Mouse (Mus musculus): ENCODE measurements at regions not wholly inside any gene's neighbourhood (a gene's known extent, or its start where the extent isn't known, plus 50 kb on each side); places are given as distances from the start of the nearest gene placed in this dataset.

DNA sequence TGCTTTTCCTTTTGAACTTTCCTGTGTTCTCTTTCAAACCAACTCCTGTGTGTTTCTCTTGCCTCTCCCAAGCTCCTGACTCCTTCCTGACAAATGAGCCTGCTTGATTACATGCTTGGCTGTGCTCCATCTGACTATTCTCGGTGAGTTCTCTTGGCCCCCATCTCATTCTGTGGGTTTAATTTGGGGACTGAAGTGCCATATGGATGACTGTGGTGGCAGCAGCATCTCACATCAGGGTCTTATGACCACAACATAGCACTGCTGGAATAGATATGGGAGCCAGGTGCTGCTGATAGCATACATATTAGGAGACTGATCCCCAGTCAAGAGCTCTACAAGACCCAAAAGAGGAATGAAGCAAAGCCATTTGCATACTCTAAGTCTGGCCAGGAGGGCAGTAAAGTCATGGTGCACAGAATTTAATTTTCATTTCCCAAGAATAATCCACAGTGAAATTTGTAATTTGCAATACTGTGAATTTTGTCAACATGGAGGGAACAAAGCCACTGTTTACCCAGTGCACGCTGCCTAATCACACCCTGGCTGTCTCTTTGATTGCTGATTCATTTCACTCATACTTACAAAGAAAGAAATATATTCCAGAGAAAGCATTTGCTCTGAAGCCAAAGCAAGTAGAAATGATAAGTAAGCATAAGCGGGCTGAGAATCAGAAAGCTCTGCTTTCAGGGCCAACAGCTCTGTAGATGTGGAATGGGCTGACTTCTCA is 1478.4 kb upstream of the Gm7489 start:
- H3K27ac ChIP-seq (ENCODE audit: insufficient read depth, low read depth, low read length): no peak overlapping the region
- no peak overlapping the region for H3K4me3 ChIP-seq (ENCODE audit: low read depth, low read length)
- no peaks in the 10 kb centered on the region for H3K4me1 ChIP-seq (ENCODE audit: control insufficient read depth, insufficient read depth, insufficient read length, low read length)
- H3K36me3 ChIP-seq (ENCODE audit: control insufficient read depth, insufficient read depth, low read length): no peaks in the 10 kb centered on the region
- WGBS: 70% methylated on average over 3 of the region's 3 CpGs
- H3K27me3 ChIP-seq (ENCODE audit: control insufficient read depth, insufficient read depth, low read length): no peaks in the 10 kb centered on the region
- TF ChIP-seq CTCF (IDR thresholded peaks at IDR 0.05; ENCODE audit: extremely low read depth, insufficient read length, insufficient replicate concordance, low read depth, low read length): no peak
- no peak for TF ChIP-seq POLR2A (IDR thresholded peaks at IDR 0.05; ENCODE audit: low read depth, low read length)

DNA sequence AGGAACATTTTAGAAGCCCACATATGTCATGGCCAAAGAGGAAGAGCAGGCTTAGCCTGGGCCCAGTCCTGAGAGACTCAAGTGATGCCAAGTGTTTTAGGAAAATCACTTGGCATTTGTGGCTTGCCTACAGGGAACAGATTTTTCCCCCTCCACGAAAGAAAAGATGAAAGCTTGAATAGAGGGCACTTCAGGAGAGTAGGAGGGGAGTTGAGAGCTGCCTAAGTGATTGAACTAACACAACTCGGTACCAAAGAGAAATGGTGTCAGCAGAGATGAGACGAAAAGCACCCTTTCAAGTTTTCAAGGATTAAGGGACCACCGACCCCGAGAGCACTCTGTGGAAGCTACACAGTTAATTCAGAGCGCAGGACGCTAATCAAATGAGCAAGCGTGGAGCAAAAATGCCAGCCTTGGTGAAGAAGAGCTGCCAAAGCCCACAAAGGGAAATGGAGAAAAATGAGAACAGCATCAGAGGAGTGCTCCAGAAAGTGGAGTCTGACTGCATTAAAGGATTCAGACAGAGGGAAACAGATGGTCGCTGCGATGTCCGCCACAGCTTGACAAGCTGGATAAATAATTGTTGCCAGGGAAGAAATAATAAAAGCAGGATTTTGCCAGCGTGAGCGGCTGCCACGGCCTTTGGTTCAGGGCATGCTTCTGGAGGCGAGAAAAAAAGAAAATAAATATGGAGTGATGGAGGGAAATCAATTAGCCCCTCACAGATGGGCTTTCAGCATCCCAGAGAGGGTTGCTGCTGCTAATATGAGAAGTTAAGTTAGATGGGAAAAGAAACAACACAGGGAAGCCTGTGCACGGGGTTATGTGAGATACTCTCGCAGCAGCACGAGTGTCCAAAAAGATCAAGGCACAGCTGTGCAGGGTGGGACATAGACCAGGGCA is 1471.6 kb upstream of the Gm7489 start:
- Histone ChIP-seq H3K27me3 (ENCODE audit: control insufficient read depth, insufficient read depth, low read length) (no peaks in the 10 kb centered on the region), H3K27ac (ENCODE audit: insufficient read depth, low read depth, low read length) (no peak overlapping the region), H3K4me3 (ENCODE audit: low read depth, low read length) (no peak overlapping the region), H3K4me1 (ENCODE audit: control insufficient read depth, insufficient read depth, insufficient read length, low read length) (no peaks in the 10 kb centered on the region), H3K36me3 (ENCODE audit: control insufficient read depth, insufficient read depth, low read length) (no peaks in the 10 kb centered on the region)
- 67% methylated on average over 18 of the region's 18 CpGs for WGBS
- TF ChIP-seq CTCF (IDR thresholded peaks at IDR 0.05; ENCODE audit: extremely low read depth, insufficient read length, insufficient replicate concordance, low read depth, low read length) (no peak), POLR2A (IDR thresholded peaks at IDR 0.05; ENCODE audit: low read depth, low read length) (no peak)

DNA sequence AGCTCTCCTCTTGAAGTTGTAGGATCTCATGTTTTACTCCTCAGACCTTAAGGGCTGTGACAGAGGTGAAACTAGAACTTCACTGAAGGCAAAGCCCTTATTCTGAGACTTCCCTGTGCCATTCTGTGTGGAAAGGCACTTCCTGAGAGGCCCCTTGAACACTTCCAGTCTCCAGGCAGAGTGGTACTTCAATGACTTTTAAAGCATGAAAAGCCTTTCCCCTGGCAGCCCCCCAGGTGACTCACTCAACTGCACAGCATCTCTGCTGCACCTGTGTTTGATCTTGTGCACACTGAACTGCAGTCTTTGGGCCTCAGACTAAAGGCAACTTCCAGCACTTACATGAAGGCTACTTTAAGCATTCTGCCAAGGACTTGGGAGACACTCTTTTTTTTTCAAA is 1458.7 kb upstream of the Gm7489 start:
- Histone ChIP-seq H3K36me3 (ENCODE audit: control insufficient read depth, insufficient read depth, low read length) (no peaks in the 10 kb centered on the region), H3K4me3 (ENCODE audit: low read depth, low read length) (no peak overlapping the region), H3K4me1 (ENCODE audit: control insufficient read depth, insufficient read depth, insufficient read length, low read length) (no peaks in the 10 kb centered on the region), H3K27me3 (ENCODE audit: control insufficient read depth, insufficient read depth, low read length) (no peaks in the 10 kb centered on the region), H3K27ac (ENCODE audit: insufficient read depth, low read depth, low read length) (no peak overlapping the region)
- no peak for TF ChIP-seq POLR2A (IDR thresholded peaks at IDR 0.05; ENCODE audit: low read depth, low read length)
- no peak for TF ChIP-seq CTCF (IDR thresholded peaks at IDR 0.05; ENCODE audit: extremely low read depth, insufficient read length, insufficient replicate concordance, low read depth, low read length)

DNA sequence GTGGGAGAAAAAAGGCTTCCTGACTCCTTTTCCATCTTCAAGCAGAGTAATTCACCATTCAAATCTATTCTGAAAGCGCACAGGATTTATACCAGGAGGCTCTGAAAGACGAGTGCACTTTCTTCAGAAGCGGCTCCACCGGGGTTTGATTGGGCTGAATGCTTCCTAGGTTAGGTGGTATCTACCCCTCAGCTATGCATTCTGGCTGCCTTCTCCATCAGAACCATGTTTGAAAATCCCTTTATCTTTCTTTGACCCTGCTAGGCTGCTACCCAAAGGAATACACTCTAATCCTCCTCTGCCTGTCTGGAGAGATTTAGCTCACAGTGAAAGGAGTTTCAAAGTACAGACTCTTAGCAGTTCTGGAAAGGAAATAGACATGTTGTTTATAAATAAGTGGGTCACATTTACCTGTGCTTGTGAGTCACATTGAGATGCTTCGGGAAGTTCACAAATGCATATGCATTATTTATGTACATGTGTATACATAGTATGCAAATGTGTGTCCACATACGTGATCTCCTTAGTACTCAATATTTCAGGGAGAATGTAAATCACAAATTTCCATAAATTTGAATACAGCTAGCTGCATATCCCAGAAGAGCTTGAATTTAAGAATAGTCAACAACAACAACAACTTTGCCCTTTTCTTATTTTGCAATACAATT is 1454.1 kb upstream of the Gm7489 start:
- Histone ChIP-seq H3K4me1 (ENCODE audit: control insufficient read depth, insufficient read depth, insufficient read length, low read length) (no peaks in the 10 kb centered on the region), H3K27me3 (ENCODE audit: control insufficient read depth, insufficient read depth, low read length) (no peaks in the 10 kb centered on the region), H3K4me3 (ENCODE audit: low read depth, low read length) (no peak overlapping the region), H3K27ac (ENCODE audit: insufficient read depth, low read depth, low read length) (no peak overlapping the region), H3K36me3 (ENCODE audit: control insufficient read depth, insufficient read depth, low read length) (no peaks in the 10 kb centered on the region)
- TF ChIP-seq POLR2A (IDR thresholded peaks at IDR 0.05; ENCODE audit: low read depth, low read length): no peak
- no peak for TF ChIP-seq CTCF (IDR thresholded peaks at IDR 0.05; ENCODE audit: extremely low read depth, insufficient read length, insufficient replicate concordance, low read depth, low read length)
- WGBS: 85% methylated on average over 6 of the region's 6 CpGs

DNA sequence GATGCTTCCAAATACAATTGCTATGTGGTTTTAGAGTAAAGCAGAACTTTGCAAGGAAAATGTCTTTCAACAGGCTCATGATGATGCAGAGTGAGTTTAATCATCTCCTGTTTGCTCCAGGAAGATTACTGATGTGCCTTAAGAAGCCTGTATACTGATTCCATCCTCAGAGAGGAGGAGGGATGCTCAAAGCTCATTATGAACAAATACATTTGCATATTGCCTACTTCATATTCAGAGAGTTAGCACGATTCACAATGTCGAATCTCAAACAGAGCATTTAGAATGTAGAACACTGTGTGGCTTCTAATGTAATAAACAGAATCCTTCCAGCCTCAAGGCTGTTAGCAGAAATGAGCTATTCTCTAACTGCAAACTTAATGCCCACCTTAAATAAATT is 1451.1 kb upstream of the Gm7489 start:
- Histone ChIP-seq H3K27ac (ENCODE audit: insufficient read depth, low read depth, low read length) (no peak overlapping the region), H3K36me3 (ENCODE audit: control insufficient read depth, insufficient read depth, low read length) (no peaks in the 10 kb centered on the region), H3K4me3 (ENCODE audit: low read depth, low read length) (no peak overlapping the region), H3K27me3 (ENCODE audit: control insufficient read depth, insufficient read depth, low read length) (no peaks in the 10 kb centered on the region), H3K4me1 (ENCODE audit: control insufficient read depth, insufficient read depth, insufficient read length, low read length) (no peaks in the 10 kb centered on the region)
- 83% methylated on average over 2 of the region's 2 CpGs for WGBS
- TF ChIP-seq CTCF (IDR thresholded peaks at IDR 0.05; ENCODE audit: extremely low read depth, insufficient read length, insufficient replicate concordance, low read depth, low read length) (no peak), POLR2A (IDR thresholded peaks at IDR 0.05; ENCODE audit: low read depth, low read length) (no peak)

DNA sequence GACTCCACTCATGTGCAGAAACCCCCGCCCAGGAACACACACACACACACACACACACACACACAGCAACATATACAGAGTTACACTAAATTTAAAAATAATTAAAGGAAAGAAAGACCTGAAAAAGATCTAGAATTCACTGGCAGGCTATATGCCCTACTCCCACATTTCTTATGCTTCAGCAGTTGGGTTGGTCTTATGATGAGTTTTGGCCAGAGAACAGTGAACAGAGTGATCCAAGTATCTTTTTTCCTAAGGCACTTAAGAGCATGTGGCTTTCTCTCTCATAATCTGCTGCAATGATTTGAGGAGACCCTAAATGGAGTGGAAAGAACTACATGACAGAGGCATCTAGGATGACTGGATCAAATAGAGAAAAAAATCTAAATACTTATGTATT is 1446.3 kb upstream of the Gm7489 start:
- TF ChIP-seq CTCF (IDR thresholded peaks at IDR 0.05; ENCODE audit: extremely low read depth, insufficient read length, insufficient replicate concordance, low read depth, low read length) (no peak), POLR2A (IDR thresholded peaks at IDR 0.05; ENCODE audit: low read depth, low read length) (no peak)
- no peak overlapping the region for H3K27ac ChIP-seq (ENCODE audit: insufficient read depth, low read depth, low read length)
- no peaks in the 10 kb centered on the region for H3K27me3 ChIP-seq (ENCODE audit: control insufficient read depth, insufficient read depth, low read length)
- WGBS: 79% methylated on average over 1 of the region's 1 CpGs
- no peak overlapping the region for H3K4me3 ChIP-seq (ENCODE audit: low read depth, low read length)
- H3K36me3 ChIP-seq (ENCODE audit: control insufficient read depth, insufficient read depth, low read length): no peaks in the 10 kb centered on the region
- no peaks in the 10 kb centered on the region for H3K4me1 ChIP-seq (ENCODE audit: control insufficient read depth, insufficient read depth, insufficient read length, low read length)

DNA sequence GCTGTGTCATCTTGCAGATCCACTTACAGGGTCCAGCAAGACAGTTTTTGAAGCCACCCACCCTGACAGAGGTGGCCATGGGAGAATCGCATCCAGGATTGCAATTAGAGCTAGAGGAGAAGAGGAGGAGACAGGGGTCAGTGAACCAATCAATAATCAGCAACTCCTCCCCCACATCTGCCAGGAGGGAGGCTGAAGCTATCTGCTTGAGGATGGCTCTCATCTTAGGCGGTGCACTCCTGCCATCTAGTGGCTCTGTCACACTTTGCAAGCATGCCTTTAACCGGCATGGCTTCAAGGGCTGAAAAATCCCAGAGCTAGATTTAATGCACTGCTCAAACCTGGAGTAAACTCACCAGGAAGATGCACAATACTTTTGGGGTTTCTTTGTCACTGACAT is 1425.9 kb upstream of the Gm7489 start:
- 4% methylated on average over 3 of the region's 3 CpGs for WGBS
- no peaks in the 10 kb centered on the region for H3K36me3 ChIP-seq (ENCODE audit: control insufficient read depth, insufficient read depth, low read length)

More for the DNA sequence above, 1425.9 kb upstream of the Gm7489 start:
- TF ChIP-seq CTCF (IDR thresholded peaks at IDR 0.05; ENCODE audit: extremely low read depth, insufficient read length, insufficient replicate concordance, low read depth, low read length) (peak; percentile 76; the same call in 1 of the 2 replicates), POLR2A (IDR thresholded peaks at IDR 0.05; ENCODE audit: low read depth, low read length) (no peak)
- Histone ChIP-seq H3K27ac (ENCODE audit: insufficient read depth, low read depth, low read length) (no peak overlapping the region), H3K4me1 (ENCODE audit: control insufficient read depth, insufficient read depth, insufficient read length, low read length) (no peaks in the 10 kb centered on the region), H3K27me3 (ENCODE audit: control insufficient read depth, insufficient read depth, low read length) (no peaks in the 10 kb centered on the region), H3K4me3 (ENCODE audit: low read depth, low read length) (no peak overlapping the region)

All from small intestine, adult 2 months (tissue).